Mouse (Mus musculus): Measurements from ENCODE around the gene Gnb5. TPM values are rescaled to one million over a fixed set of nuclear protein-coding genes. Genes with fewer than 3 reads are reported as not detected.

Gene Gnb5
- polyA plus RNA-seq, 1 experiment, result 7.2 TPM

DNA sequence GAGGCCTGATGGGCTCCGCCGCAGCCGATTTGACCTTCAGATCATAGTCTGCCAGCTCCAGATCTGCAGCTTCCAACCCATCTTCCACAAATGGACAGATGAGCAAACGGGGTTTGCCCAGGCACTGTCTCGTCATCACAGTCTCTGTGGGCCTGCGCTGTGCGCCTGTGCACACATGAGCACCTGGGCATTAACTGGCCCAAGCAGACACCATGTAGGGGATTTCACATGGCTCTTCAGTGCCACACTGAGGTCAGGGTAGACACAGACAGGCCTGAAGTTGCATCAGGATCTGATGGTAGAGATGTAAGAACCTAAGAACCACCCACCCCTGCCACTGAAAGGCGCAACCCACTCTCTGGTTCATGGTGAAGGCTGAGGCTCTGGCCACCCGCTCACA is 31.0 kb upstream of the Gnb5 start:
- no peak overlapping the region for H3K4me3 ChIP-seq (ENCODE audit: insufficient read depth, poor library complexity, severe bottlenecking)
- H3K27me3 ChIP-seq (ENCODE audit: control insufficient read depth, insufficient read depth, insufficient read length), result peaks cover 14% of the 10 kb centered on the region
- no peak overlapping the region for H3ac ChIP-seq (ENCODE audit: control insufficient read depth, insufficient read length, low read depth)
- TF ChIP-seq MAX (IDR thresholded peaks at IDR 0.05) (no peak), MYOG (IDR thresholded peaks at IDR 0.05; ENCODE audit: control insufficient read depth, extremely low read depth, insufficient read length) (no peak), MYOD1 (IDR thresholded peaks at IDR 0.05; ENCODE audit: control insufficient read depth, insufficient read length, low read depth) (no peak), CEBPB (IDR thresholded peaks at IDR 0.05; ENCODE audit: low read depth) (no peak), USF1 (IDR thresholded peaks at IDR 0.05; ENCODE audit: low read depth) (no peak), CTCF (IDR thresholded peaks at IDR 0.05; ENCODE audit: control insufficient read depth, insufficient read depth, insufficient read length) (no peak), FOSL1 (IDR thresholded peaks at IDR 0.05; ENCODE audit: insufficient read depth, low read length, poor library complexity, severe bottlenecking) (no peak)
- H3K79me3 ChIP-seq (ENCODE audit: low read depth), result no peaks in the 10 kb centered on the region
- no peaks in the 10 kb centered on the region for H3K36me3 ChIP-seq (ENCODE audit: control insufficient read depth, insufficient read depth)
- H3K79me2 ChIP-seq (ENCODE audit: control insufficient read depth, insufficient read depth), result no peaks in the 10 kb centered on the region

DNA sequence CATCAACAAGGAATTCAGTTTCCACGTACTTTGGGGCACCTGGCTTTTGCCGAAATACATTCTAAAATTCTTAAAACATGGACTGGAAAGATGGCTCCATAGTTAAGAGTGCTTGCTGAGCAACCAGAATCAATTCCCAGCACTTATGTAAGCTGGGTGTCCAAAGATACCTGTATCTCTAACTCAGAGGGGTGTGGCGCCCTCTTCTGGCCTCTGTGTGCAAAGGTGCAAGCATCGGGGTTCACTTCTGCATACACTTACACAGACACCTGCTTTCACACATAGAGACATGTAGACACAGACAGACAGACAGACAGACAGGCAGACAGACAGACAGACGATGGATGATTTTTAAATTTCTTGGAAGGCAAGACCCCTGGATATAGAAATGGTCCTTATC is 25.3 kb upstream of the Gnb5 start:
- no peaks in the 10 kb centered on the region for H3K79me3 ChIP-seq (ENCODE audit: low read depth)
- no peaks in the 10 kb centered on the region for H3K79me2 ChIP-seq (ENCODE audit: control insufficient read depth, insufficient read depth)
- no peaks in the 10 kb centered on the region for H3K36me3 ChIP-seq (ENCODE audit: control insufficient read depth, insufficient read depth)
- H3K27me3 ChIP-seq (ENCODE audit: control insufficient read depth, insufficient read depth, insufficient read length), result peaks cover 21% of the 10 kb centered on the region
- no peak overlapping the region for H3ac ChIP-seq (ENCODE audit: control insufficient read depth, insufficient read length, low read depth)
- H3K4me3 ChIP-seq (ENCODE audit: insufficient read depth, poor library complexity, severe bottlenecking), result no peak overlapping the region
- TF ChIP-seq CTCF (IDR thresholded peaks at IDR 0.05; ENCODE audit: control insufficient read depth, insufficient read depth, insufficient read length) (peak; percentile 5), MYOG (IDR thresholded peaks at IDR 0.05; ENCODE audit: control insufficient read depth, extremely low read depth, insufficient read length) (no peak), FOSL1 (IDR thresholded peaks at IDR 0.05; ENCODE audit: insufficient read depth, low read length, poor library complexity, severe bottlenecking) (no peak)

DNA sequence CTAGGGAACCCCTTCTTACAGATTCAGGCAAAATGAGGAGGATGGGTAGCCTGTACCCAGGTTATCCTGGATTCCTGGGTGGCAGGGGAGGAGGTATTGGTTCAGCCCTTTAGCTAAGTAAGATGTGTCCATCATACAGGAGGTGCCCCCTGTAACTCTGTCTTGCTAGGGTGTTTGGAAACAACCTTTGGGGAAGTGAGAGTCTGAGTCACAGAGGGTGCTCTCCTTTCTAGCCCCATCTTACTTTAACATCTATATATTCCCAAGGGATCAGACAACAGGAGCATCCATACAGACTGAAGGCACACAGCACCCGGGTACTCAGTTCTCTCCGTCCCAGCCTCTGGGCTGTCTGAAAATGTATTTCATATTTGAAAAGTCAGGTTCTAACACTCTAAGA is 23.9 kb upstream of the Gnb5 start:
- H3K4me3 ChIP-seq (ENCODE audit: insufficient read depth, poor library complexity, severe bottlenecking), result no peak overlapping the region
- no peaks in the 10 kb centered on the region for H3K79me2 ChIP-seq (ENCODE audit: control insufficient read depth, insufficient read depth)
- peaks cover 17% of the 10 kb centered on the region for H3K27me3 ChIP-seq (ENCODE audit: control insufficient read depth, insufficient read depth, insufficient read length)
- H3K36me3 ChIP-seq (ENCODE audit: control insufficient read depth, insufficient read depth), result no peaks in the 10 kb centered on the region
- H3K79me3 ChIP-seq (ENCODE audit: low read depth), result no peaks in the 10 kb centered on the region
- H3ac ChIP-seq (ENCODE audit: control insufficient read depth, insufficient read length, low read depth), result no peak overlapping the region
- TF ChIP-seq CEBPB (IDR thresholded peaks at IDR 0.05; ENCODE audit: low read depth) (no peak), MYOG (IDR thresholded peaks at IDR 0.05; ENCODE audit: control insufficient read depth, extremely low read depth, insufficient read length) (no peak), MYOD1 (IDR thresholded peaks at IDR 0.05; ENCODE audit: control insufficient read depth, insufficient read length, low read depth) (no peak), CTCF (IDR thresholded peaks at IDR 0.05; ENCODE audit: control insufficient read depth, insufficient read depth, insufficient read length) (no peak), USF1 (IDR thresholded peaks at IDR 0.05; ENCODE audit: low read depth) (no peak), MAX (IDR thresholded peaks at IDR 0.05) (no peak), FOSL1 (IDR thresholded peaks at IDR 0.05; ENCODE audit: insufficient read depth, low read length, poor library complexity, severe bottlenecking) (no peak)

DNA sequence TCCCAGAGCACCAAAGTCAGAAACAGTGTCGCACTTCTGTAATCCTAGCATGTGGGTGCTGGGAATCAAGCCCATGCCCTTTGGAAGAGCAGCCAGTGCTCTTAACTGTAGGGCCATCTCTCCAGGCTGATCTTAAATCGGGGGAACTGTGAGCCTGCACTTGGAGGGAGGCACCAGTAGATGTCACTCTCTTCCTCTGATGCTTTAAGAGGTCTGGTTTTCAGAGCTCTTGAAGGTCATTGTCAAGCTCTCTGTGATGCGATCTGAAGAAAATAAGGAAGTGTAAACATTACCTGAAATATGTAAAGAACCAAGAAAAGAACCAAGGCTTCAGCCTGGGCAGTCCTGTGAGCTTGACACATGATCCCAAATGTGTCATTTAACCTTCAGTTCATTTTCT is 23.3 kb upstream of the Gnb5 start:
- peaks cover 17% of the 10 kb centered on the region for H3K27me3 ChIP-seq (ENCODE audit: control insufficient read depth, insufficient read depth, insufficient read length)

DNA sequence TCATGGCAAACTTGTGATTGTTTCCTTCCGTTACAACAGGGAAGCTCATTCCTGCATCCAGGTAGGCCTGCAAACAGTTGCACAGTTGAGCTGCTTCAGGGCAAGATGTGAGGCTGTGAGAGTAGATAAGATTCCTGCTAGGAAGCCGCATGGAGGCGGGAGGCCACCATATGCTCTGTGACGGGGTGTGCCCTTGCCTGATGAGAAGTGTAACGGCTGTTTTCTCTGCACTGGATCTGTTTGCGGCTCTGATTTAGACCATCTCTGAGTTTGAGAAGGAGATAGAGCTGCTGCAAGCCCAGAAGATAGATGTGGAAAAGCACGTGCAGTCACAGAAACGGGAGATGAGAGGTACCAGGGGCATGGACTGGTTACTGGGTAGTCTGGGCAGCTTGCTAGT is 22.5 kb upstream of the Gnb5 start:
- Histone ChIP-seq H3K79me3 (ENCODE audit: low read depth) (no peaks in the 10 kb centered on the region), H3K4me3 (ENCODE audit: insufficient read depth, poor library complexity, severe bottlenecking) (no peak overlapping the region), H3K79me2 (ENCODE audit: control insufficient read depth, insufficient read depth) (no peaks in the 10 kb centered on the region), H3K36me3 (ENCODE audit: control insufficient read depth, insufficient read depth) (no peaks in the 10 kb centered on the region), H3K27me3 (ENCODE audit: control insufficient read depth, insufficient read depth, insufficient read length) (peaks cover 17% of the 10 kb centered on the region), H3ac (ENCODE audit: control insufficient read depth, insufficient read length, low read depth) (no peak overlapping the region)
- TF ChIP-seq FOSL1 (IDR thresholded peaks at IDR 0.05; ENCODE audit: insufficient read depth, low read length, poor library complexity, severe bottlenecking) (no peak), CEBPB (IDR thresholded peaks at IDR 0.05; ENCODE audit: low read depth) (no peak), MAX (IDR thresholded peaks at IDR 0.05) (no peak), MYOD1 (IDR thresholded peaks at IDR 0.05; ENCODE audit: control insufficient read depth, insufficient read length, low read depth) (no peak), CTCF (IDR thresholded peaks at IDR 0.05; ENCODE audit: control insufficient read depth, insufficient read depth, insufficient read length) (no peak), USF1 (IDR thresholded peaks at IDR 0.05; ENCODE audit: low read depth) (no peak), MYOG (IDR thresholded peaks at IDR 0.05; ENCODE audit: control insufficient read depth, extremely low read depth, insufficient read length) (no peak)

More for the DNA sequence above, 23.3 kb upstream of the Gnb5 start:
- no peak overlapping the region for H3ac ChIP-seq (ENCODE audit: control insufficient read depth, insufficient read length, low read depth)
- H3K4me3 ChIP-seq (ENCODE audit: insufficient read depth, poor library complexity, severe bottlenecking), result no peak overlapping the region
- no peaks in the 10 kb centered on the region for H3K36me3 ChIP-seq (ENCODE audit: control insufficient read depth, insufficient read depth)
- H3K79me3 ChIP-seq (ENCODE audit: low read depth), result no peaks in the 10 kb centered on the region
- no peak for TF ChIP-seq USF1 (IDR thresholded peaks at IDR 0.05; ENCODE audit: low read depth)
- TF ChIP-seq CTCF (IDR thresholded peaks at IDR 0.05; ENCODE audit: control insufficient read depth, insufficient read depth, insufficient read length), result peak; percentile 56
- TF ChIP-seq FOSL1 (IDR thresholded peaks at IDR 0.05; ENCODE audit: insufficient read depth, low read length, poor library complexity, severe bottlenecking), result no peak
- no peak for TF ChIP-seq MYOD1 (IDR thresholded peaks at IDR 0.05; ENCODE audit: control insufficient read depth, insufficient read length, low read depth)
- peak; percentile 56 for TF ChIP-seq CEBPB (IDR thresholded peaks at IDR 0.05; ENCODE audit: low read depth)
- H3K79me2 ChIP-seq (ENCODE audit: control insufficient read depth, insufficient read depth), result no peaks in the 10 kb centered on the region

DNA sequence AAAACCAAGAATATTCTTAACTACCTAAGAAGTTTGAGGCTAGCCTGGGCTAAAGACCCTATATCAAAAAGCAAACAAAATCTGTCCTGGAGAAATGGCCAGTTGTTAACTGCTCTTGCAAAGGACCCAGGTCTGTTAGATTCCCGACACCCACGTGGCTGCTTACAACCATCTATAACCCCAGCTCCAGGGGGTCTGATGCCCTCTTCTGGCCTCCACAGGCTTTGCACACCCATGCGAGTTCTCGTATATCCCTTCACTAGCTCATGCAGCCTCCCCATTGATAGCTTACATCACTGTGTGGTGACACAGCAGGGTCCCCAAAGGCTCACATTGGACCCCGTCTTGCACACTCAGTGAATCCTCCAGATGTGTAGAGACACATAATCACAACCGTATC is 20.7 kb upstream of the Gnb5 start:
- no peak overlapping the region for H3K4me3 ChIP-seq (ENCODE audit: insufficient read depth, poor library complexity, severe bottlenecking)
- no peaks in the 10 kb centered on the region for H3K79me3 ChIP-seq (ENCODE audit: low read depth)
- H3K79me2 ChIP-seq (ENCODE audit: control insufficient read depth, insufficient read depth), result no peaks in the 10 kb centered on the region
- no peak overlapping the region for H3ac ChIP-seq (ENCODE audit: control insufficient read depth, insufficient read length, low read depth)
- H3K27me3 ChIP-seq (ENCODE audit: control insufficient read depth, insufficient read depth, insufficient read length), result peaks cover 4% of the 10 kb centered on the region
- TF ChIP-seq CTCF (IDR thresholded peaks at IDR 0.05; ENCODE audit: control insufficient read depth, insufficient read depth, insufficient read length) (no peak), CEBPB (IDR thresholded peaks at IDR 0.05; ENCODE audit: low read depth) (no peak), MAX (IDR thresholded peaks at IDR 0.05) (no peak), FOSL1 (IDR thresholded peaks at IDR 0.05; ENCODE audit: insufficient read depth, low read length, poor library complexity, severe bottlenecking) (no peak), MYOD1 (IDR thresholded peaks at IDR 0.05; ENCODE audit: control insufficient read depth, insufficient read length, low read depth) (no peak), USF1 (IDR thresholded peaks at IDR 0.05; ENCODE audit: low read depth) (no peak), MYOG (IDR thresholded peaks at IDR 0.05; ENCODE audit: control insufficient read depth, extremely low read depth, insufficient read length) (no peak)
- no peaks in the 10 kb centered on the region for H3K36me3 ChIP-seq (ENCODE audit: control insufficient read depth, insufficient read depth)

All from C2C12 (cell line).